Mouse (Mus musculus): Measurements from ENCODE around the gene Unkl. TPM values are rescaled to one million over a fixed set of nuclear protein-coding genes. Genes with fewer than 3 reads are reported as not detected.

Unkl gene
- polyA plus RNA-seq (2012; rRNA removed): 30.9 and 38.3 TPM in 2 replicates

GRCm38 (mm10) chr17:25188150-25189031 is at the start of gene Unkl:
Gene Unkl (plus strand): TSS chr17:25188397.

GRCm38 (mm10) chr17:25162161-25162560 is 26.0 kb upstream of the Unkl start, which contains the start of gene Ccdc154:
Gene Ccdc154 (plus strand): TSS chr17:25162461.

DNA sequence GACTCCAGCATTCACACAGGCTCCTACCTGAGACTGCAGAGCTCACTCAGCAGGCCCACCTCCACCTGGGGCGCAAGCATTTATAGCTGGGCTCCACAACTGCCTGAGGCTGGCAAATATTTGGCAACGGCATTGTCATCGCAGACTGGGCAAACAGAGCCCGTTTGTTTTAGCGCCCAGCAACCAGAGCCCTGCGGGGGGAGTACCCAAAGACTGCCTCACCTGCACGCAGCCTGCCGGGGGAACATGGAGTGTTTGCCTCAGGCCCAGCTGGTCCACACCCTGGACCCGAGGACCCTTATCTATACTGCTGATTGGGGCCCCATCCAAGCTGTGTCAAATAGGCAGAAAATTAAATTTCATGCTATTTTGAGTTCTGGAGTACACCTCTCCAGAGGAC is 12.8 kb upstream of the Unkl start, which contains the start of gene Gm38655:
TSS of gene Gm38655 (minus strand) at position 61 of the 400 bp plus-strand sequence.

GRCm38 (mm10) chr17:25184129-25184691 is 4.0 kb upstream of the Unkl start, which contains the start of gene BC003965:
Gene BC003965 (plus strand): TSS chr17:25184554.

DNA sequence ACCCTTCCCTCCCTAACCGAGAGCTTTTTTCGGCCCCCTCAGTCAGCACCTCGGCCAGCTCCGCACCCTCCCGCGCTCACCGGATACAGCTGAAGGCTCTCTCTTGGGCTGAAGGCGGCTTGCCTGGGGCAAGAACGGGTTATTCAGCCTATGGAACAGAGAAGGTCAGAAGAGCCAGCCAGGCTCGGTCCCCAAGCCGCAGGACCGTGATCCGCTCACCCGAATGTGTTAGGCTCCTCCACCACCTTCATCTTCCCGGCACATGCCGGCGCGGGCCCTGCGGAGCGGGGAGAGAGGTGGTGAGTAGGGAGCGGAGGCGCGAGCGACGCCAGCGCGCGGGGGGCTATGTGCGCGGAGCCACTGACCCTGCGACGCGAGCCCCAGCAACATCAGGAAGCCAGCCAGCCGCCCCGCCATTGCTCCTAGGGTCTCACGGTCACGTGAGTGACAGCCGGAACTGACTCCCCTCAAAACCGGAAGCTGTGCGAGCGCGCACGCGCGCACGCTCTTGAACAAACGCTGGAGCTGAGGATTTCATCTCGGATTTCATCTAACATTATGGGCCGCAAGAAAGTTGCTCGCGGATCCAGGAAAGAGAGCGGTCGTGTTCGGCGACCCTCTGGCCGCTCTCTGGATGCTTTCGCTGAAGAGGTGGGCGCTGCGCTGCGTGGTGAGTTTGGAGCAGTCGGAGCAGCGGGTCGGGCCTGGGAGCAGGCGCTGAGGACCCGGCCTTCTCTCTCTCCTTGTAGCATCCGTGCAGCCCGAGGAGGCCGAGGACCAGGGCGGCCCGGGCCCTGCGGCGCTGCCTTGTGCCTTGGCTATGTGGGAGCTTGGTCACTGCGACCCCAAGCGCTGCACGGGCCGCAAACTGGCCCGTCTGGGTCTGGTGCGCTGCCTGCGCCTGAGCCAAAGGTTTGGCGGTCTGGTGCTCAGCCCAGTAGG is 51.8 kb downstream of the Unkl start, which contains the start of the genes Gnptg and Tsr3:
TSS of gene Gnptg (minus strand) at position 430 of the 942 bp plus-strand sequence.
TSS of gene Tsr3 (plus strand) at position 476 of the 942 bp plus-strand sequence.

GRCm38 (mm10) chr17:25256140-25256754 is 68.0 kb downstream of the Unkl start, which contains the start of gene Baiap3:
Gene Baiap3 (minus strand): TSS chr17:25256364.

DNA sequence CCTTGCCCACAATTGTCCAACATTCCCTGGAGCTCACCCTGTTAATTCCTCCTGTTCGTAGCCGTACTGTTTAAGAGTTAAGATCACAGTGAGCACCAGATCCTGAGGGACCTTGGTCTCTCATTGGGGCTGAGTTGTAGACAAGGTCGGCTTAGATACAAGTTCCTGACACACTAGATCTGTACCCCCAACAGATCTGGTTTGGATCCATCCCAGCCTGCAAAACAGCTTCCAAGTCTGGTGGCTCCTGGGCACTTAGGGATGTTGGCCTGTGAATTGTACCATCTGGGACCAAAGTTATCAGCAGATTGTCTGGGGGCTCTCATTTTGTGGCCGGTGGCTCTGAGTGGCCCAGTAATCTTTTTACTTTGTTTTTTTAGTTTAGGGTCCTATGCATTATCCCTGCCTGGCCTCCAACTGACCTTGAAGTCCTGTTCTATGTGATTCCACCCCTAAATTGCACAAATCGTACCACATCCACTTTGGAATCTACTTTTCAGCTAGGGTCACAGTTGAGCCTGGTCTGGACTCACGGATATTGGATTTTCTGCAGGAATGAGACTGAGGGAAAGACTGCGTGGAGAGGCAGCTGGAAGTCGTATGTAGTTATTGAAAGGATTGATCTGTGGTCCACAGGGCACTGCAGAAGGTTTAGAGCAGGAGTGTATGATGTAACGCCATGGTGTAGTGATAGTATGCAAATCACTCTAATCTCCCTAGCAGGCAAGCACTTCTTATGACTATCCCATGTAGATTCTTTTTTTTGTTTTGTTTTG is 86.6 kb downstream of the Unkl start, which contains the start of gene Ube2i:
TSS of gene Ube2i (minus strand) at position 52 of the 776 bp plus-strand sequence.

Other genes starting within 250 kb of the Unkl start
- gene Jpt2, start 227.7 kb upstream of the Unkl start, polyA plus RNA-seq (2012; rRNA removed): 23.3 and 28.1 TPM in 2 replicates
- 7.1 and 8.3 TPM in 2 replicates for gene Cramp1l, start 172.6 kb upstream of the Unkl start, polyA plus RNA-seq (2012; rRNA removed)
- gene Ift140, start 172.3 kb upstream of the Unkl start, polyA plus RNA-seq (2012; rRNA removed): 54.0 and 61.2 TPM in 2 replicates
- 2.4 and 3.1 TPM in 2 replicates for gene Tmem204, start 104.8 kb upstream of the Unkl start, polyA plus RNA-seq (2012; rRNA removed)
- 7.4 and 8.8 TPM in 2 replicates for gene Telo2, start 72.4 kb upstream of the Unkl start, polyA plus RNA-seq (2012; rRNA removed)
- 0.02 TPM in 1 of 2 replicates, not detected in the other for gene Ptx4, start 67.6 kb upstream of the Unkl start, polyA plus RNA-seq (2012; rRNA removed)
- 6.7 and 8.2 TPM in 2 replicates for gene Clcn7, start 55.0 kb upstream of the Unkl start, polyA plus RNA-seq (2012; rRNA removed)
- 0.02 and 0.03 TPM in 2 replicates for gene Ccdc154, start 25.9 kb upstream of the Unkl start, polyA plus RNA-seq (2012; rRNA removed)
- gene Gm38655, start 12.9 kb upstream of the Unkl start, polyA plus RNA-seq (2012; rRNA removed): not detected in 2 replicates
- gene BC003965, start 3.8 kb upstream of the Unkl start, polyA plus RNA-seq (2012; rRNA removed): 13.3 and 13.8 TPM in 2 replicates
- 10.3 and 11.4 TPM in 2 replicates for gene Gnptg, start 51.7 kb downstream of the Unkl start, polyA plus RNA-seq (2012; rRNA removed)
- 13.1 and 15.0 TPM in 2 replicates for gene Tsr3, start 51.8 kb downstream of the Unkl start, polyA plus RNA-seq (2012; rRNA removed)
- 0.23 and 0.25 TPM in 2 replicates for gene Baiap3, start 68.0 kb downstream of the Unkl start, polyA plus RNA-seq (2012; rRNA removed)
- 162 and 191 TPM in 2 replicates for gene Ube2i, start 86.2 kb downstream of the Unkl start, polyA plus RNA-seq (2012; rRNA removed)
- gene Prss34, start 110.0 kb downstream of the Unkl start, polyA plus RNA-seq (2012; rRNA removed): 0.67 and 0.69 TPM in 2 replicates
- gene Prss28, start 120.2 kb downstream of the Unkl start, polyA plus RNA-seq (2012; rRNA removed): not detected in 2 replicates
- gene Prss29, start 130.3 kb downstream of the Unkl start, polyA plus RNA-seq (2012; rRNA removed): not detected in 2 replicates
- gene Tpsab1, start 157.2 kb downstream of the Unkl start, polyA plus RNA-seq (2012; rRNA removed): 0.02 TPM in 1 of 2 replicates, not detected in the other
- 0.07 and 0.16 TPM in 2 replicates for gene Tpsb2, start 177.9 kb downstream of the Unkl start, polyA plus RNA-seq (2012; rRNA removed)
- gene Tpsg1, start 180.9 kb downstream of the Unkl start, polyA plus RNA-seq (2012; rRNA removed): 0.28 and 0.70 TPM in 2 replicates
- 1.0 and 1.3 TPM in 2 replicates for gene Cacna1h, start 245.4 kb downstream of the Unkl start, polyA plus RNA-seq (2012; rRNA removed)

Measured in liver, embryonic 14 days (tissue).